Mouse (Mus musculus): ENCODE measurements at regions not wholly inside any gene's neighbourhood (a gene's known extent, or its start where the extent isn't known, plus 50 kb on each side); places are given as distances from the start of the nearest gene placed in this dataset.
A peak's percentile ranks its signal among the peaks of the same experiment; 100 is the strongest.

GRCm38 (mm10) chr1:94717699-94718098 lies 595.7 kb upstream of the Fam174a start:
- Histone ChIP-seq H3K27me3 (ENCODE audit: insufficient read depth, low read length) (no peaks in the 10 kb centered on the region), H3K36me3 (replicated peaks) (no peaks in the 10 kb centered on the region), H3K9me3 (replicated peaks) (no peaks in the 10 kb centered on the region; the same call in none of the 2 replicates), H3K4me1 (ENCODE audit: insufficient read depth, low read depth, low read length) (no peaks in the 10 kb centered on the region), H3K4me3 (ENCODE audit: low read depth, low read length) (no peak overlapping the region)
- no peak for TF ChIP-seq GATA2 (IDR thresholded peaks at IDR 0.05; ENCODE audit: borderline replicate concordance, low read depth, low read length)
- TF ChIP-seq TAL1 (conservative IDR thresholded peaks at IDR 0.05; ENCODE audit: low read depth, low read length) = no peak
- no peak for TF ChIP-seq GATA1 (IDR thresholded peaks at IDR 0.05; ENCODE audit: borderline replicate concordance, low read length)
- no peak for TF ChIP-seq CTCF (IDR thresholded peaks at IDR 0.05; ENCODE audit: low read depth, low read length)
- TF ChIP-seq POLR2AphosphoS5 (IDR thresholded peaks at IDR 0.05; ENCODE audit: insufficient replicate concordance, low read depth, low read length) = no peak
- DNase-seq (ENCODE audit: low spot score) = no peak
- ATAC-seq (ENCODE audit: extremely low read depth, insufficient number of reproducible peaks, low FRiP score, poor library complexity, severe bottlenecking) = no peak

GRCm38 (mm10) chr1:94753523-94753922 lies 559.9 kb upstream of the Fam174a start:
- no peaks in the 10 kb centered on the region for H3K9me3 ChIP-seq (replicated peaks)
- H3K4me1 ChIP-seq (ENCODE audit: insufficient read depth, low read depth, low read length) = no peaks in the 10 kb centered on the region
- no peaks in the 10 kb centered on the region for H3K27me3 ChIP-seq (ENCODE audit: insufficient read depth, low read length)
- H3K4me3 ChIP-seq (ENCODE audit: low read depth, low read length) = no peak overlapping the region
- no peak for DNase-seq (ENCODE audit: low spot score)
- ATAC-seq (ENCODE audit: extremely low read depth, insufficient number of reproducible peaks, low FRiP score, poor library complexity, severe bottlenecking) = no peak
- H3K36me3 ChIP-seq (replicated peaks) = no peaks in the 10 kb centered on the region
- TF ChIP-seq CTCF (IDR thresholded peaks at IDR 0.05; ENCODE audit: low read depth, low read length) = no peak
- no peak for TF ChIP-seq TAL1 (conservative IDR thresholded peaks at IDR 0.05; ENCODE audit: low read depth, low read length)
- TF ChIP-seq GATA2 (IDR thresholded peaks at IDR 0.05; ENCODE audit: borderline replicate concordance, low read depth, low read length) = no peak
- TF ChIP-seq POLR2AphosphoS5 (IDR thresholded peaks at IDR 0.05; ENCODE audit: insufficient replicate concordance, low read depth, low read length) = no peak
- no peak for TF ChIP-seq GATA1 (IDR thresholded peaks at IDR 0.05; ENCODE audit: borderline replicate concordance, low read length)

GRCm38 (mm10) chr1:94789019-94789585 lies 524.3 kb upstream of the Fam174a start:
- TF ChIP-seq CTCF (IDR thresholded peaks at IDR 0.05; ENCODE audit: low read depth, low read length) = no peak
- TF ChIP-seq GATA1 (IDR thresholded peaks at IDR 0.05; ENCODE audit: borderline replicate concordance, low read length) = no peak
- no peak for TF ChIP-seq TAL1 (conservative IDR thresholded peaks at IDR 0.05; ENCODE audit: low read depth, low read length)
- no peak for TF ChIP-seq GATA2 (IDR thresholded peaks at IDR 0.05; ENCODE audit: borderline replicate concordance, low read depth, low read length)
- no peak overlapping the region for H3K4me3 ChIP-seq (ENCODE audit: low read depth, low read length)
- no peaks in the 10 kb centered on the region for H3K4me1 ChIP-seq (ENCODE audit: insufficient read depth, low read depth, low read length)
- no peak for ATAC-seq (ENCODE audit: extremely low read depth, insufficient number of reproducible peaks, low FRiP score, poor library complexity, severe bottlenecking)
- H3K27me3 ChIP-seq (ENCODE audit: insufficient read depth, low read length) = no peaks in the 10 kb centered on the region
- no peak for DNase-seq (ENCODE audit: low spot score)
- peaks cover 2% of the 10 kb centered on the region; the same call in 1 of the 2 replicates for H3K9me3 ChIP-seq (replicated peaks)
- no peaks in the 10 kb centered on the region for H3K36me3 ChIP-seq (replicated peaks)

- DNase-seq (ENCODE audit: low spot score) (no peak), ATAC-seq (ENCODE audit: extremely low read depth, insufficient number of reproducible peaks, low FRiP score, poor library complexity, severe bottlenecking) (no peak)
- Histone ChIP-seq H3K27me3 (ENCODE audit: insufficient read depth, low read length) (no peaks in the 10 kb centered on the region), H3K36me3 (replicated peaks) (no peaks in the 10 kb centered on the region), H3K4me3 (ENCODE audit: low read depth, low read length) (no peak overlapping the region), H3K4me1 (ENCODE audit: insufficient read depth, low read depth, low read length) (no peaks in the 10 kb centered on the region), H3K9me3 (replicated peaks) (peaks cover 2% of the 10 kb centered on the region; the same call in 1 of the 2 replicates)
- no peak for TF ChIP-seq GATA2 (IDR thresholded peaks at IDR 0.05; ENCODE audit: borderline replicate concordance, low read depth, low read length)
- no peak for TF ChIP-seq TAL1 (conservative IDR thresholded peaks at IDR 0.05; ENCODE audit: low read depth, low read length)
- no peak for TF ChIP-seq CTCF (IDR thresholded peaks at IDR 0.05; ENCODE audit: low read depth, low read length)
- no peak for TF ChIP-seq POLR2AphosphoS5 (IDR thresholded peaks at IDR 0.05; ENCODE audit: insufficient replicate concordance, low read depth, low read length)
Measured at GRCm38 (mm10) chr1:94790604-94791003, 522.8 kb upstream of the Fam174a start.

GRCm38 (mm10) chr1:94791052-94791451 lies 522.4 kb upstream of the Fam174a start:
- ATAC-seq (ENCODE audit: extremely low read depth, insufficient number of reproducible peaks, low FRiP score, poor library complexity, severe bottlenecking) (peak; percentile 87), DNase-seq (ENCODE audit: low spot score) (no peak)
- H3K27me3 ChIP-seq (ENCODE audit: insufficient read depth, low read length) = no peaks in the 10 kb centered on the region
- H3K36me3 ChIP-seq (replicated peaks) = no peaks in the 10 kb centered on the region
- H3K4me1 ChIP-seq (ENCODE audit: insufficient read depth, low read depth, low read length) = no peaks in the 10 kb centered on the region
- no peak overlapping the region for H3K4me3 ChIP-seq (ENCODE audit: low read depth, low read length)
- TF ChIP-seq GATA2 (IDR thresholded peaks at IDR 0.05; ENCODE audit: borderline replicate concordance, low read depth, low read length) = no peak
- no peak for TF ChIP-seq POLR2AphosphoS5 (IDR thresholded peaks at IDR 0.05; ENCODE audit: insufficient replicate concordance, low read depth, low read length)
- no peak for TF ChIP-seq TAL1 (conservative IDR thresholded peaks at IDR 0.05; ENCODE audit: low read depth, low read length)
- no peak for TF ChIP-seq GATA1 (IDR thresholded peaks at IDR 0.05; ENCODE audit: borderline replicate concordance, low read length)
- TF ChIP-seq CTCF (IDR thresholded peaks at IDR 0.05; ENCODE audit: low read depth, low read length) = no peak
- peaks cover 2% of the 10 kb centered on the region; the same call in 1 of the 2 replicates for H3K9me3 ChIP-seq (replicated peaks)

GRCm38 (mm10) chr1:94796028-94796427 lies 517.4 kb upstream of the Fam174a start:
- H3K4me1 ChIP-seq (ENCODE audit: insufficient read depth, low read depth, low read length) = no peaks in the 10 kb centered on the region
- no peak for TF ChIP-seq CTCF (IDR thresholded peaks at IDR 0.05; ENCODE audit: low read depth, low read length)
- no peak for TF ChIP-seq GATA1 (IDR thresholded peaks at IDR 0.05; ENCODE audit: borderline replicate concordance, low read length)
- no peak for TF ChIP-seq TAL1 (conservative IDR thresholded peaks at IDR 0.05; ENCODE audit: low read depth, low read length)
- TF ChIP-seq POLR2AphosphoS5 (IDR thresholded peaks at IDR 0.05; ENCODE audit: insufficient replicate concordance, low read depth, low read length) = no peak
- no peak for TF ChIP-seq GATA2 (IDR thresholded peaks at IDR 0.05; ENCODE audit: borderline replicate concordance, low read depth, low read length)
- no peaks in the 10 kb centered on the region for H3K27me3 ChIP-seq (ENCODE audit: insufficient read depth, low read length)
- DNase-seq (ENCODE audit: low spot score) = no peak
- no peaks in the 10 kb centered on the region; the same call in 1 of the 2 replicates for H3K9me3 ChIP-seq (replicated peaks)
- no peak overlapping the region for H3K4me3 ChIP-seq (ENCODE audit: low read depth, low read length)
- no peaks in the 10 kb centered on the region for H3K36me3 ChIP-seq (replicated peaks)
- ATAC-seq (ENCODE audit: extremely low read depth, insufficient number of reproducible peaks, low FRiP score, poor library complexity, severe bottlenecking) = no peak
